Mouse (Mus musculus): Measurements from ENCODE around the gene Gfpt1. TPM values are rescaled to one million over a fixed set of nuclear protein-coding genes. Genes with fewer than 3 reads are reported as not detected.

Gene Gfpt1
- polyA plus RNA-seq, 1 experiment from 2014 or later: 28.8 TPM

DNA sequence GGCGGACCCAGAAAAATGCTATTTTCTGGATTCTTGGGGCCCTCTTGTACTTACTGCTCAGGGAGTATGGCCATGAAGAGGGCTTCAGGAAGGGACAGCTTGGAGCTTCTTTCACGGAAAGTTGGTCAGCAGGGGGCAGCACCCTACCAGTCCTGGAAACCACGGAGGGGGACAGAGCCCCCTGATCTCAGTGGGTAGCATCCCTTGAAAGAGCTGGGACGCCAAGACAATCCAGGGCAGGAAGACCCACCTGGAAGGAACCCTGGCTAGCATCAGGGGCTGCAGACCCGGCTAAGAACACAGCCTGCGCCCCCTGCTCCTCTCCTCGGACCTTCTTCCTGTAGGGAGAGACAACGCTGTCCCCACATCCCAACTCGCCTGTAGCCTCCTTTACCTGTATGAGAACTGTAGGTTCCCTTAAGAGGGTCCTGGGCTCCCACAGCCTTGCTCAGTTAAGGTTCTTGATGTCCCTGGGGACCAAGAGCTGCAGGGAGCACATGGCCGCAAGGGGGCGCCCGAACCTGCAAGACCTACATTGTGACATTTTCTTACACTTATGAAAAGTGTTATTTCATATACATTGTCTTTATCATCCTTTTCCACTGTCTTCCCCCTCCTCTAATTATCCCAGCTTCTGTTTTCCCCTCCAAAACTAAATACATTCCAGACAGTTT lies 58.8 kb downstream of the Gfpt1 start:
- H3K9me3 ChIP-seq (ENCODE audit: control insufficient read depth, low read length): no peaks in the 10 kb centered on the region
- 15% methylated on average over 12 of the region's 12 CpGs for WGBS
- DNase-seq (ENCODE audit: low spot score) (peak; percentile 88), ATAC-seq (ENCODE audit: low FRiP score) (peak; percentile 51)
- H3K36me3 ChIP-seq (replicated peaks; ENCODE audit: control insufficient read depth, insufficient read depth): no peaks in the 10 kb centered on the region
- H3K4me2 ChIP-seq (replicated peaks): peak overlapping the region; percentile 63
- H3K9ac ChIP-seq: peak overlapping the region; percentile 47
- H3K4me3 ChIP-seq (replicated peaks; ENCODE audit: low read length): peak overlapping the region; percentile 23
- no peak overlapping the region for H3K27ac ChIP-seq
- no peaks in the 10 kb centered on the region for H3K27me3 ChIP-seq (ENCODE audit: control insufficient read depth, insufficient read depth, low read length)
- peaks cover 12% of the 10 kb centered on the region; the same call in 1 of the 2 replicates for H3K4me1 ChIP-seq (replicated peaks; ENCODE audit: control insufficient read depth, insufficient read depth, low read length)

DNA sequence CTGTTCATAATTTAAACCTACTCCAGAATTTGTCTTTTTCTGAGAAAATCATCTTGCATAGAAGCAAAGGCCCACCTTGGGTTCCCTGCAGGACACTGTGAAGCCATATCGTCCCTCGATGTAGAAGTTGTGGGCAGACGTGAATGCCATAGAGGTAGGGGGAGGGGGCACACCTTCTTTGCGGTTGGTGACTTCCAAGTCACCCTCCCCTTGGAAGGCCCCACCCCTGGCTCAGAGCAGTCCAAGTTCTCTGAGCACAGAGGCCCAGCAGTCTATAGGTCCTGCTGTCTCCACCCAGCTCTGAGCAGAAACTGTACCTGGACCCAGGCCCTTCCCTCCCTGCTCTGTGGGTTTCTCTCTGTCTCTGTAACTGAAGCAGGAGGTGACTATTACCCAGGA lies 59.3 kb downstream of the Gfpt1 start:
- peak overlapping the region; percentile 18; the same call in 1 of the 2 replicates for H3K27ac ChIP-seq
- H3K9me3 ChIP-seq (ENCODE audit: control insufficient read depth, low read length): no peaks in the 10 kb centered on the region
- ATAC-seq (ENCODE audit: low FRiP score): 0 out of 2 replicates have a peak, but pooled peaks have one; percentile 39
- H3K4me1 ChIP-seq (replicated peaks; ENCODE audit: control insufficient read depth, insufficient read depth, low read length): peaks cover 12% of the 10 kb centered on the region; the same call in 1 of the 2 replicates
- no peaks in the 10 kb centered on the region for H3K36me3 ChIP-seq (replicated peaks; ENCODE audit: control insufficient read depth, insufficient read depth)
- H3K9ac ChIP-seq: no peak overlapping the region
- H3K27me3 ChIP-seq (ENCODE audit: control insufficient read depth, insufficient read depth, low read length): no peaks in the 10 kb centered on the region
- 30% methylated on average over 4 of the region's 4 CpGs for WGBS
- no peak overlapping the region for H3K4me3 ChIP-seq (replicated peaks; ENCODE audit: low read length)
- H3K4me2 ChIP-seq (replicated peaks): no peak overlapping the region
- DNase-seq (ENCODE audit: low spot score): no peak

DNA sequence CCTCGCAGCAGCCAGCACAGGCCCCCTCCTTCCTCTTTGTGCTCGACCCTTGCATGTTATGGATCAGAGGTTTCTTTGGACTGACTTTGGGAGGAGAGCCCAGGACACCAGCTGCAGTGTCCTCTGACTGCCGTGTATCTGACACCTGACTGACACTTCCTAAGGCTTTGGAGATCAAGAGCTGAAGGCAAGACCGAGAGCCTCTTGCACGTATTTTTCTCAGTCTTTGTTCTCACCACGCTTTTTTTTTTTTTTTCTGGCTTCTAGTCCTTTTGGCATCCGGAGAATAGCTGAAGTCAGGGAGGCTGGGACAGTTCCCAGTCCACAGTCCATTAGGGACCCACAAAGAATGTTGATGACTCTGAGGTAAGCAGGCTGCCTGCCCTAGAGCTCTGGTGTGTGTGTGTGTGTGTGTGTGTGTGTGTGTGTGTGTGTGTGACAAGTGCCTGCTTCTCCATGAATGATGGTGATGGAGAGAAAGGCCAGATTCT lies 59.8 kb downstream of the Gfpt1 start:
- Histone ChIP-seq H3K36me3 (replicated peaks; ENCODE audit: control insufficient read depth, insufficient read depth) (no peaks in the 10 kb centered on the region), H3K9me3 (ENCODE audit: control insufficient read depth, low read length) (no peaks in the 10 kb centered on the region), H3K27me3 (ENCODE audit: control insufficient read depth, insufficient read depth, low read length) (no peaks in the 10 kb centered on the region), H3K4me3 (replicated peaks; ENCODE audit: low read length) (no peak overlapping the region), H3K9ac (no peak overlapping the region), H3K4me1 (replicated peaks; ENCODE audit: control insufficient read depth, insufficient read depth, low read length) (peaks cover 12% of the 10 kb centered on the region; the same call in 1 of the 2 replicates), H3K4me2 (replicated peaks) (no peak overlapping the region), H3K27ac (peak overlapping the region; percentile 18; the same call in 1 of the 2 replicates)
- no peak for DNase-seq (ENCODE audit: low spot score)
- ATAC-seq (ENCODE audit: low FRiP score): peak; percentile 22; the same call in 1 of the 2 replicates
- WGBS: 13% methylated on average over 7 of the region's 7 CpGs

DNA sequence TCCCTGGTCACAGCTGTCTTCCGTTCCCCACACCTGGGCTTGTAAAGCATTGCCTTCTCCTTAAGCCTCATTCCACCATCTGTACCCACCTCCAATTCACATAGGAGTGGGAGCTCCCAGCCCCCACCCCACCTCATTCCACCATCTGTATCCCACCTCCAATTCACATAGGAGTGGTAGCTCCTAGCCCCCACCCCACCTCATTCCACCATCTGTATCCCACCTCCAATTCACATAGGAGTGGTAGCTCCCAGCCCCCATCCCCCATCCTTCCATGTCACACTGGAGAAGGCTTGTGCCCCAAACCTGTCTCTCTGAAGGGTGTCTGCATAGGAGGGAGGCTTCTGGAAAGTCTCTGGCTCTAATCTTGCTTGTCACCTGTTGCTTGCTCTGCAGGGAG lies 60.7 kb downstream of the Gfpt1 start:
- H3K9ac ChIP-seq: no peak overlapping the region
- H3K36me3 ChIP-seq (replicated peaks; ENCODE audit: control insufficient read depth, insufficient read depth): no peaks in the 10 kb centered on the region
- WGBS: 100% methylated on average over 1 of the region's 1 CpGs
- H3K4me3 ChIP-seq (replicated peaks; ENCODE audit: low read length): no peak overlapping the region
- DNase-seq (ENCODE audit: low spot score) (no peak), ATAC-seq (ENCODE audit: low FRiP score) (no peak)
- no peak overlapping the region for H3K4me2 ChIP-seq (replicated peaks)
- H3K4me1 ChIP-seq (replicated peaks; ENCODE audit: control insufficient read depth, insufficient read depth, low read length): peaks cover 12% of the 10 kb centered on the region; the same call in 1 of the 2 replicates
- H3K9me3 ChIP-seq (ENCODE audit: control insufficient read depth, low read length): no peaks in the 10 kb centered on the region
- no peak overlapping the region for H3K27ac ChIP-seq
- H3K27me3 ChIP-seq (ENCODE audit: control insufficient read depth, insufficient read depth, low read length): no peaks in the 10 kb centered on the region

DNA sequence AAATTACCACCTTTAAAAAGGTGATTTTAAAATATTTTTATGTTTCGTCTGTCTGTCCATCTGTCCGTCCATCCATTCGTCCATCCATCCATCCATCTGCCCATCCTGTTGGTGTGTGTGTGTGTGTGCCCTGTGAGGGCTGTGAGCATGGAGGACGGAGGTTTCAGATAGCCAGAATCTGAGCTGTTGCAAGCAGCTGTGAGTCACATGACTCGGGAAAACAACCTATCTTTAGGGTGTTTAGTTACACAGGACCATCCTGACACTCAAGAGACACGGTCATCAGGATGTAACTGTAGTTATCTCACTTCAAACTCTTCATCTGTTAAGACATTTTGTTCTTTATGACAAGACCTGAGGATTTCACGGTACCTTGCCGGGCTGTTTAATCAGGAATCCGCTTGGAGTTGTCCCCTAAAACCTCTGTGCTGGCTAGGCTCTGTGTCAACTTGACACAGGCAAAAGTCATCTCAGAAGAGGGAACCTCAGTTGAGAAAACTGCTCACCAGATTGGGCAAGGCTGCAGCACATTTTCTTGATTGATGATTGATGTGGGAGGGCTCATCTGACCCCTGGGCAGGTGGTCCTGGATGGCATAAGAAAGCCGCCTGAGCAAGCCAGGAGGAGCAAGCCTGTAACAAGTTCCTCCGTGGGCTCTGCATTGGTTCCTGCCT lies 61.6 kb downstream of the Gfpt1 start, which contains the start of gene D6Ertd527e:
TSS of gene D6Ertd527e (plus strand) at position 624 of the 674 bp plus-strand sequence.
- WGBS: 87% methylated on average over 11 of the region's 11 CpGs
- DNase-seq (ENCODE audit: low spot score) (no peak), ATAC-seq (ENCODE audit: low FRiP score) (no peak)
- no peak within 1 kb of the TSS for H3K27ac ChIP-seq
- H3K9ac ChIP-seq: no peak within 1 kb of the TSS
- H3K4me1 ChIP-seq (replicated peaks; ENCODE audit: control insufficient read depth, insufficient read depth, low read length): peaks cover 8% of the 10 kb centered on the region; the same call in 1 of the 2 replicates
- no peak within 1 kb of the TSS for H3K4me3 ChIP-seq (replicated peaks; ENCODE audit: low read length)
- H3K27me3 ChIP-seq (ENCODE audit: control insufficient read depth, insufficient read depth, low read length): no peaks in the 10 kb centered on the region
- H3K9me3 ChIP-seq (ENCODE audit: control insufficient read depth, low read length): no peaks in the 10 kb centered on the region
- no peak within 1 kb of the TSS for H3K4me2 ChIP-seq (replicated peaks)
- no peaks in the 10 kb centered on the region for H3K36me3 ChIP-seq (replicated peaks; ENCODE audit: control insufficient read depth, insufficient read depth)

DNA sequence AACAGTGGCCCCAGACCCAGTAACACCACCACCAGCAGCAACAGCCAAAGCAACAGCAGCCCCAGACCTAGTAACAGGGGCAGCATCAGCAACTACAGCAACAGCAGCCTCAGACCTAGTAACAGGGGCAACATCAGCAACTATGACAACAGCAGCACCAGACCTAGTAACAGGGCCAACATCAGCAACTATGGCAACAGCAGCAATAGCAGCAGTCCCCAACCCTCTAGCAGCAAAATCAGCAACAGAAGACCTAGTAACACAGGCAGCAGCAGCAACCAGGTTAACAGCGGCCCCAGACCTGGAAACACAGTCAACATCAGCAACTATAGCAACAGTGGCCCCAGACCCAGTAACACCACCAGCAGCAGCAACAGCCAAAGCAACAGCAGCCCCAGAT lies 68.8 kb downstream of the Gfpt1 start:
- DNase-seq (ENCODE audit: low spot score): no peak
- H3K4me2 ChIP-seq (replicated peaks): no peak overlapping the region
- H3K36me3 ChIP-seq (replicated peaks; ENCODE audit: control insufficient read depth, insufficient read depth): no peaks in the 10 kb centered on the region
- no peak overlapping the region for H3K27ac ChIP-seq
- no peak overlapping the region for H3K4me3 ChIP-seq (replicated peaks; ENCODE audit: low read length)
- H3K4me1 ChIP-seq (replicated peaks; ENCODE audit: control insufficient read depth, insufficient read depth, low read length): no peaks in the 10 kb centered on the region
- ATAC-seq (ENCODE audit: low FRiP score): no peak
- H3K27me3 ChIP-seq (ENCODE audit: control insufficient read depth, insufficient read depth, low read length): no peaks in the 10 kb centered on the region
- 91% methylated on average over 1 of the region's 1 CpGs for WGBS
- no peaks in the 10 kb centered on the region for H3K9me3 ChIP-seq (ENCODE audit: control insufficient read depth, low read length)
- no peak overlapping the region for H3K9ac ChIP-seq

DNA sequence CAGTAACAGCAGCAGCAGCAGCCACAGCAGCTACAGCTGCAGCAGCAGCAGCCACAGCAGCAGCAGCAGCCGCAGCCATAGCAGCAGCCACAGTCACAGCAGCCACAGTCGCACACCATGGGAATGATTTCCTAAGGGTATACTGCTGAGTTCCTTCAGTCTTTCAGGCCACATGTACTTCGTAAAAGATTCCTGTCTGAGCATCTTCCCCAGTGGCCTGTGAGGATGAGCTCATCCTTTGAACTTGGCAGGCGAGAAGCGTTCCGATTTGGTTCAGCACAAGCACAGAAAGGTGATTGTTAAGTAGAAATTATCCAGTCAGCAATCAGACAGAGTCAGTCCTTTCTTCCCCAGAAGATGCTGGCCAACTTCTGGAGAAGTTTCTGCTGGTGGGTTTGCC lies 69.5 kb downstream of the Gfpt1 start:
- WGBS: 82% methylated on average over 6 of the region's 6 CpGs

DNA sequence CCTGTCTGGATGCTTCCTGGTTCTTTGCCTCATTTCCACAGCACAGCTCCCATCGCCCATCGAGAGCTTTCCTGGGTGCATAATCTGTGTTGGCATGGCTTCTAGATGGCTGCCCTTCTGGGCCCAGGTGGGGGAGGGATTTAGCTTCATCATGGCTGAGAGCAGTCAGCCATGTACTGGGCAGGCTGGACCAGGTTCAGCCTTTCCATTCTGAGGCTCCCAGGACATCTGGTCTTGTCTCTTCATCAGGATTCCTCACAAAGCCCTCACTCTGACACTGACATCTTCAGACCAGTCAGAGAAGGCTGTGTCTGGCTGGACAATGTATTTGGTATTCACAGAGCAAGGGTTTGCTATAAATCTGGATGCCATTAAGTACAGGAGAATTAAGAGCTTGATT lies 73.3 kb downstream of the Gfpt1 start:
- H3K9me3 ChIP-seq (ENCODE audit: control insufficient read depth, low read length): no peaks in the 10 kb centered on the region
- no peaks in the 10 kb centered on the region for H3K27me3 ChIP-seq (ENCODE audit: control insufficient read depth, insufficient read depth, low read length)
- no peaks in the 10 kb centered on the region for H3K36me3 ChIP-seq (replicated peaks; ENCODE audit: control insufficient read depth, insufficient read depth)
- H3K27ac ChIP-seq: no peak overlapping the region
- DNase-seq (ENCODE audit: low spot score) (no peak), ATAC-seq (ENCODE audit: low FRiP score) (no peak)
- no peak overlapping the region for H3K4me2 ChIP-seq (replicated peaks)
- no peak overlapping the region for H3K4me3 ChIP-seq (replicated peaks; ENCODE audit: low read length)
- WGBS: 73% methylated on average over 2 of the region's 2 CpGs
- no peaks in the 10 kb centered on the region for H3K4me1 ChIP-seq (replicated peaks; ENCODE audit: control insufficient read depth, insufficient read depth, low read length)
- H3K9ac ChIP-seq: no peak overlapping the region

More for the DNA sequence above, 69.5 kb downstream of the Gfpt1 start:
- H3K27me3 ChIP-seq (ENCODE audit: control insufficient read depth, insufficient read depth, low read length): no peaks in the 10 kb centered on the region
- H3K4me2 ChIP-seq (replicated peaks): no peak overlapping the region
- H3K9ac ChIP-seq: no peak overlapping the region
- ATAC-seq (ENCODE audit: low FRiP score) (no peak), DNase-seq (ENCODE audit: low spot score) (no peak)
- H3K4me1 ChIP-seq (replicated peaks; ENCODE audit: control insufficient read depth, insufficient read depth, low read length): no peaks in the 10 kb centered on the region
- no peaks in the 10 kb centered on the region for H3K36me3 ChIP-seq (replicated peaks; ENCODE audit: control insufficient read depth, insufficient read depth)
- no peaks in the 10 kb centered on the region for H3K9me3 ChIP-seq (ENCODE audit: control insufficient read depth, low read length)
- H3K4me3 ChIP-seq (replicated peaks; ENCODE audit: low read length): no peak overlapping the region
- no peak overlapping the region for H3K27ac ChIP-seq

DNA sequence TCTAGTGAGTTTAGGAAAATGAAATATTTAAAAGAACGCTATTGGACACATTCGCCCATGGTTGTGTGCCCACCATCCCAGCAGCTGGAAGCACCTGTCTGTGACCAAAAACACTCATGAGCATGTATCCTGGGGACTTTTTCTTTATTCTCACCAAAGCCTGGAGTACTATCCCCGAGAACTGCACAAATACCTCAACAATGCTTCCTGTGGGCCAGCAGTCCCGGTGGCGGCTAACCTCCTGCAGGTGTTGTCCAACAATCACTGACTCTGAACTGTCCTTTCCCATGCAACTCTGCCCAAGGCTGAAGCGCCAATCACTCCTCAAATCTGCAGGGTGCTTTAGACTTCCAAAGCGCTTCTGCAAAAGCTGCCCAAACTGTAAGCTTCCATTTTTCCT lies 74.0 kb downstream of the Gfpt1 start:
- DNase-seq (ENCODE audit: low spot score) (no peak), ATAC-seq (ENCODE audit: low FRiP score) (no peak)
- no peaks in the 10 kb centered on the region for H3K36me3 ChIP-seq (replicated peaks; ENCODE audit: control insufficient read depth, insufficient read depth)
- no peak overlapping the region for H3K4me3 ChIP-seq (replicated peaks; ENCODE audit: low read length)
- H3K4me1 ChIP-seq (replicated peaks; ENCODE audit: control insufficient read depth, insufficient read depth, low read length): no peaks in the 10 kb centered on the region
- no peak overlapping the region for H3K4me2 ChIP-seq (replicated peaks)
- no peak overlapping the region for H3K27ac ChIP-seq
- H3K9me3 ChIP-seq (ENCODE audit: control insufficient read depth, low read length): no peaks in the 10 kb centered on the region
- H3K27me3 ChIP-seq (ENCODE audit: control insufficient read depth, insufficient read depth, low read length): no peaks in the 10 kb centered on the region
- WGBS: 83% methylated on average over 7 of the region's 7 CpGs
- H3K9ac ChIP-seq: no peak overlapping the region

Measured in hindbrain, embryonic 14.5 days (tissue).